Mouse (Mus musculus) testis, adult 2 months (tissue): ENCODE measurements around the gene Hectd2.

Source experiments
- CTCF ChIP-seq: fragments of 200-500 bp; IDR thresholded peaks from 2 replicates; pipeline ENCODE4 v1.5.1; 2012; ENCODE audit warnings: low read depth, mild to moderate bottlenecking, inconsistent platforms, low read length, moderate library complexity; ENCODE audit not compliant: control insufficient read depth, insufficient read depth, insufficient replicate concordance
- POLR2A ChIP-seq: fragments of 200-500 bp; IDR thresholded peaks from 2 replicates; pipeline ENCODE4 v1.6.1; 2012; ENCODE audit warnings: low read depth, mild to moderate bottlenecking, inconsistent platforms, low read length, moderate library complexity; ENCODE audit not compliant: control insufficient read depth

DNA sequence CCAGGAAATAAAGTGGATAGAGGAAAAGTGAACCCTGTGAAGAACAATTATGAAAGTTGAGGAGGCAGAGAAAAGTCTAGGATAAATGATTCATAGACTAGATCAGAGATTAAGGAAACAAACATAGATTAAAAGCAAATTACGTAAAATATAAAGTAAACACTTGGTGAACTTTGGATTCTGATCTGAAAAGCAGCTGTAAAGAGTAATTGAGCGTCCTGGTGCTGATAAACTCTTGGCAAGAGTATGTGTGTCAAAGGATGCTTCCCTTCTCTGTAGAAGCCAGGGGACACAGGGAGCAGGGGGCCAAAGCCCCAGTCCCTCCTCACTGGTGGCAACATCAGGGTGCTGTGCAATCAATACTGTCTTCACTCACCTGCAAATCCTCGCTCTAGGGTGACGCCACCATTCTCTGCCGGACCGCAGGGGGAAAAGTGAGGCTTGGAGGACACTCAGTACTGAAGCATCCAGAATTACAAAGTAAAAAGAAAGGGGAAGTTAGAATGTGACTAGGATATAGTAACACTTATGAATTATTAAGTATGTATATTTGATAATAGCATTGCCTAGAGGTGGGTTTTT lies 91.0 kb downstream of the Hectd2 start:
- TF ChIP-seq CTCF (no peak), POLR2A (no peak)
